Mouse (Mus musculus) heart, adult 2 months (tissue): ENCODE data around the gene Uggt1. TPM values are rescaled to one million over a fixed set of nuclear protein-coding genes. Genes with fewer than 3 reads are reported as not detected.

ENCODE experiments used
- DNase-seq, 2 experiments: peaks; one replicate each; pipeline ENCODE4 v3.0.0; 2021
- H3K27ac ChIP-seq: fragments of 200-600 bp; 2 replicates; pipeline ENCODE4 v1.8.1; 2022
- H3K27me3 ChIP-seq: fragments of 200-500 bp; 2 replicates; pipeline ENCODE4 v1.6.1; 2012; ENCODE audit warnings: mild to moderate bottlenecking, low read length, inconsistent platforms, mixed read lengths; ENCODE audit not compliant: control insufficient read depth, insufficient read depth
- H3K36me3 ChIP-seq: fragments of 200-500 bp; 2 replicates; pipeline ENCODE4 v1.6.1; 2012; ENCODE audit warnings: low read length, inconsistent platforms; ENCODE audit not compliant: control insufficient read depth, insufficient read depth
- H3K4me1 ChIP-seq: fragments of 200-500 bp; 2 replicates; pipeline ENCODE4 v1.6.1; 2011; ENCODE audit warnings: low read length; ENCODE audit not compliant: control insufficient read depth, insufficient read depth
- H3K4me3 ChIP-seq: fragments of 200-600 bp; 2 replicates; pipeline ENCODE4 v1.8.1; 2022
- H3K79me2 ChIP-seq: fragments of 200-500 bp; replicated peaks from 2 replicates; pipeline ENCODE4 v1.6.1; 2012; ENCODE audit warnings: mild to moderate bottlenecking, inconsistent platforms, low read length, moderate library complexity, mixed read lengths; ENCODE audit not compliant: control insufficient read depth, insufficient read depth
- H3K9ac ChIP-seq: fragments of 200-500 bp; 2 replicates; pipeline ENCODE4 v1.6.1; 2012; ENCODE audit warnings: low read depth, mild to moderate bottlenecking, control low read depth, inconsistent platforms, low read length, mixed read lengths
- CTCF ChIP-seq: fragments of 200-600 bp; IDR thresholded peaks from 2 replicates; pipeline ENCODE4 v1.8.1; 2022; ENCODE audit warnings: antibody characterized with exemption, mild to moderate bottlenecking, moderate library complexity
- EP300 ChIP-seq: fragments of 200-500 bp; IDR thresholded peaks from 2 replicates; pipeline ENCODE4 v1.6.1; 2011; ENCODE audit warnings: low read depth, low read length, control low read depth; ENCODE audit not compliant: insufficient read depth
- POLR2A ChIP-seq: fragments of 200-500 bp; IDR thresholded peaks from 2 replicates; pipeline ENCODE4 v1.6.1; 2011; ENCODE audit warnings: mild to moderate bottlenecking, low read depth, low read length, control low read depth; ENCODE audit not compliant: insufficient read depth
- WGBS: fragments of 180-500 bp; shearing (Covaris S2); methylation state at CpG from one replicate; pipeline ENCODE4 v1.1.7; 2018; 5-methylcytosine and 5-hydroxymethylcytosine counted together
- intact Hi-C: fragments of 180-260 bp; cut with DNase I; formaldehyde crosslinking; loops from one replicate; pipeline ENCODE4 v1.15.1; 2025
- long read RNA-seq: library from polyadenylated mRNA; stranded (forward); transcript quantifications from one replicate; pipeline ENCODE4 v2.0.0, GENCODE M21; 2021
- polyA plus RNA-seq: library from polyadenylated mRNA; depleted of rRNA; stranded (reverse); fragments of >200 nt; gene quantifications from 2 replicates; pipeline ENCODE4 v1.2.3, GENCODE M21; 2012; rRNA removed
- total RNA-seq, 2 experiments: library from RNA; stranded (reverse); gene quantifications; 2 replicates each; pipeline ENCODE4 v1.2.3; 2021

The Uggt1 gene
- total RNA-seq: 10 to 100 TPM; 28.4 to 29.8 TPM
- polyA plus RNA-seq: 7.3 and 17.5 TPM in 2 replicates
- long read RNA-seq, full-length matches to known transcripts: 13 of 27 reads
- long read RNA-seq, partial matches to known transcripts: 5 of 27 reads
- long read RNA-seq, other reads (novel, unspliced or antisense): 9 of 27 reads

- peak within 1 kb of the TSS; percentile 76 for H3K9ac ChIP-seq
- TF ChIP-seq EP300 (0 out of 2 replicates have a peak, but pooled peaks have one; percentile 18), CTCF (no peak), POLR2A (peak; percentile 43; the same call in 1 of the 2 replicates)
- 2% methylated on average over 49 of the region's 49 CpGs for WGBS
Measured at GRCm38 (mm10) chr1:36244058-36244827, at the start of gene Uggt1. TSS of gene Uggt1 (minus strand) at chr1:36244720.

GRCm38 (mm10) chr1:36293470-36293869 is 49.0 kb upstream of the Uggt1 start:
- DNase-seq: no peak
- Histone ChIP-seq H3K27ac (no peak overlapping the region), H3K4me3 (no peak overlapping the region), H3K4me1 (no peaks in the 10 kb centered on the region), H3K9ac (no peak overlapping the region), H3K79me2 (no peaks in the 10 kb centered on the region), H3K36me3 (no peaks in the 10 kb centered on the region), H3K27me3 (no peaks in the 10 kb centered on the region)
- TF ChIP-seq POLR2A (no peak), EP300 (no peak), CTCF (no peak)
- WGBS: 93% methylated on average over 8 of the region's 8 CpGs
- intact Hi-C loops: no loop called here

More at GRCm38 (mm10) chr1:36244058-36244827, at the start of gene Uggt1:
- peak; percentile 91 to 95 for DNase-seq
- no peaks in the 10 kb centered on the region for H3K4me1 ChIP-seq
- peak within 1 kb of the TSS; percentile 100 for H3K4me3 ChIP-seq
- H3K79me2 ChIP-seq: 0 out of 2 replicates have a peak, but pooled peaks cover 2% of the 10 kb centered on the region
- no peaks in the 10 kb centered on the region; the same call in 1 of the 2 replicates for H3K36me3 ChIP-seq
- intact Hi-C loops: loop anchor here (2.0 to 10.0 kb wide), 3 partner anchors 33 to 1751 kb away; partner anchors contain the start of genes Eif5b and Txndc9
- no peaks in the 10 kb centered on the region for H3K27me3 ChIP-seq
- peak within 1 kb of the TSS; percentile 73 for H3K27ac ChIP-seq

GRCm38 (mm10) chr1:36281849-36282248 is 37.3 kb upstream of the Uggt1 start:
- intact Hi-C loops: no loop called here
- Histone ChIP-seq H3K36me3 (no peaks in the 10 kb centered on the region), H3K79me2 (no peaks in the 10 kb centered on the region), H3K9ac (no peak overlapping the region), H3K27ac (no peak overlapping the region), H3K4me1 (no peaks in the 10 kb centered on the region), H3K27me3 (no peaks in the 10 kb centered on the region), H3K4me3 (no peak overlapping the region)
- no peak for DNase-seq
- TF ChIP-seq CTCF: no peak
- no peak for TF ChIP-seq EP300
- TF ChIP-seq POLR2A: no peak
- 75% methylated on average over 6 of the region's 6 CpGs for WGBS

- Histone ChIP-seq H3K4me3 (no peak overlapping the region), H3K9ac (no peak overlapping the region), H3K4me1 (no peaks in the 10 kb centered on the region), H3K79me2 (no peaks in the 10 kb centered on the region), H3K27me3 (no peaks in the 10 kb centered on the region), H3K36me3 (no peaks in the 10 kb centered on the region), H3K27ac (no peak overlapping the region)
- DNase-seq: no peak
- WGBS: 87% methylated on average over 3 of the region's 3 CpGs
- intact Hi-C loops: no loop called here
- TF ChIP-seq CTCF (no peak), EP300 (no peak), POLR2A (no peak)
Measured at GRCm38 (mm10) chr1:36280938-36281337, 36.4 kb upstream of the Uggt1 start.

- TF ChIP-seq POLR2A (no peak), EP300 (peak; percentile 64; the same call in 1 of the 2 replicates), CTCF (peak; percentile 94)
Measured at GRCm38 (mm10) chr1:36279202-36279601, 34.7 kb upstream of the Uggt1 start.

More at GRCm38 (mm10) chr1:36279202-36279601, 34.7 kb upstream of the Uggt1 start:
- no peaks in the 10 kb centered on the region for H3K36me3 ChIP-seq
- WGBS: 19% methylated on average over 3 of the region's 3 CpGs
- no peaks in the 10 kb centered on the region for H3K79me2 ChIP-seq
- H3K27me3 ChIP-seq: no peaks in the 10 kb centered on the region
- no peak overlapping the region for H3K9ac ChIP-seq
- no peaks in the 10 kb centered on the region for H3K4me1 ChIP-seq
- intact Hi-C loops: loop anchor here (2.0 to 5.0 kb wide), 3 partner anchors 37 to 132 kb away; partner anchors contain the start of gene Uggt1
- no peak overlapping the region for H3K4me3 ChIP-seq
- peak; percentile 80 to 87 for DNase-seq
- H3K27ac ChIP-seq: no peak overlapping the region
